Mouse (Mus musculus): ENCODE measurements around the gene Snap29. TPM values are rescaled to one million over a fixed set of nuclear protein-coding genes. Genes with fewer than 3 reads are reported as not detected.
A peak's percentile ranks its signal among the peaks of the same experiment; 100 is the strongest.

The Snap29 gene
- total RNA-seq, 2 experiments from 2014 or later, result 19.2 to 21.3 TPM

- no peak for DNase-seq (ENCODE audit: extremely low spot score in 1 of 2, low spot score in 2 of 2)
- no peak overlapping the region for H3K4me3 ChIP-seq
- TF ChIP-seq CTCF (IDR thresholded peaks at IDR 0.05), result no peak
- intact Hi-C loops (cut with DNase I), result no loop called here
- no peak overlapping the region for H3K27ac ChIP-seq
Observed at GRCm38 (mm10) chr16:17423021-17423420, 17.2 kb downstream of the Snap29 start.

GRCm38 (mm10) chr16:17432576-17432975 lies 26.8 kb downstream of the Snap29 start:
- no peak overlapping the region for H3K27ac ChIP-seq
- DNase-seq (ENCODE audit: extremely low spot score in 1 of 2, low spot score in 2 of 2), result no peak
- H3K4me3 ChIP-seq, result no peak overlapping the region
- peak; percentile 57 for TF ChIP-seq CTCF (IDR thresholded peaks at IDR 0.05)
- intact Hi-C loops (cut with DNase I), result no loop called here

GRCm38 (mm10) chr16:17451541-17452372 lies 46.0 kb downstream of the Snap29 start, which contains the start of gene Crkl:
Gene Crkl (plus strand): TSS chr16:17451987.
- Histone ChIP-seq H3K27ac (peak within 1 kb of the TSS; percentile 91), H3K4me3 (peak within 1 kb of the TSS; percentile 82)
- DNase-seq (ENCODE audit: extremely low spot score in 1 of 2, low spot score in 2 of 2), result peak; percentile 98
- no peak for TF ChIP-seq CTCF (IDR thresholded peaks at IDR 0.05)
- intact Hi-C loops (cut with DNase I), result loop anchor here (2.0 to 5.0 kb wide), 2 partner anchors 45 to 81 kb away; partner anchors contain the start of genes Pi4ka and Thap7

GRCm38 (mm10) chr16:17452373-17452715 lies 46.6 kb downstream of the Snap29 start:
- DNase-seq (ENCODE audit: extremely low spot score in 1 of 2, low spot score in 2 of 2), result no peak
- peak overlapping the region; percentile 82 for H3K4me3 ChIP-seq
- intact Hi-C loops (cut with DNase I), result loop anchor here (5.0 kb wide), 1 partner anchor 80 kb away; the partner anchor contains the start of gene Thap7
- peak overlapping the region; percentile 91 for H3K27ac ChIP-seq
- no peak for TF ChIP-seq CTCF (IDR thresholded peaks at IDR 0.05)

GRCm38 (mm10) chr16:17456901-17457300 lies 51.1 kb downstream of the Snap29 start:
- H3K4me3 ChIP-seq, result no peak overlapping the region
- TF ChIP-seq CTCF (IDR thresholded peaks at IDR 0.05), result no peak
- intact Hi-C loops (cut with DNase I), result no loop called here
- no peak for DNase-seq (ENCODE audit: extremely low spot score in 1 of 2, low spot score in 2 of 2)
- H3K27ac ChIP-seq, result no peak overlapping the region

GRCm38 (mm10) chr16:17460254-17460653 lies 54.5 kb downstream of the Snap29 start:
- TF ChIP-seq CTCF (IDR thresholded peaks at IDR 0.05), result peak; percentile 48
- no peak overlapping the region for H3K4me3 ChIP-seq
- intact Hi-C loops (cut with DNase I), result no loop called here
- no peak overlapping the region for H3K27ac ChIP-seq
- DNase-seq (ENCODE audit: extremely low spot score in 1 of 2, low spot score in 2 of 2), result no peak

- no peak for TF ChIP-seq CTCF (IDR thresholded peaks at IDR 0.05)
- Histone ChIP-seq H3K27ac (no peak overlapping the region), H3K4me3 (no peak overlapping the region)
- DNase-seq (ENCODE audit: extremely low spot score in 1 of 2, low spot score in 2 of 2), result no peak
- intact Hi-C loops (cut with DNase I), result no loop called here
Observed at GRCm38 (mm10) chr16:17461596-17461995, 55.8 kb downstream of the Snap29 start.

- no peak for TF ChIP-seq CTCF (IDR thresholded peaks at IDR 0.05)
- no peak overlapping the region for H3K4me3 ChIP-seq
- intact Hi-C loops (cut with DNase I), result no loop called here
- no peak overlapping the region for H3K27ac ChIP-seq
- DNase-seq (ENCODE audit: extremely low spot score in 1 of 2, low spot score in 2 of 2), result no peak
Observed at GRCm38 (mm10) chr16:17463184-17463583, 57.4 kb downstream of the Snap29 start.

GRCm38 (mm10) chr16:17466875-17467663 lies 61.3 kb downstream of the Snap29 start:
- DNase-seq (ENCODE audit: extremely low spot score in 1 of 2, low spot score in 2 of 2), result no peak
- intact Hi-C loops (cut with DNase I), result no loop called here
- no peak for TF ChIP-seq CTCF (IDR thresholded peaks at IDR 0.05)

GRCm38 (mm10) chr16:17472498-17472897 lies 66.7 kb downstream of the Snap29 start:
- no peak for TF ChIP-seq CTCF (IDR thresholded peaks at IDR 0.05)

More at GRCm38 (mm10) chr16:17466875-17467663, 61.3 kb downstream of the Snap29 start:
- Histone ChIP-seq H3K27ac (no peak overlapping the region), H3K4me3 (no peak overlapping the region)

GRCm38 (mm10) chr16:17474091-17474490 lies 68.3 kb downstream of the Snap29 start:
- Histone ChIP-seq H3K4me3 (no peak overlapping the region), H3K27ac (no peak overlapping the region)
- TF ChIP-seq CTCF (IDR thresholded peaks at IDR 0.05), result peak; percentile 89
- intact Hi-C loops (cut with DNase I), result loop anchor here (5.0 kb wide), 2 partner anchors 33 to 58 kb away; partner anchors contain the start of genes Lztr1 and Thap7
- DNase-seq (ENCODE audit: extremely low spot score in 1 of 2, low spot score in 2 of 2), result peak in 1 of 2 experiments; percentile 43

More at GRCm38 (mm10) chr16:17472498-17472897, 66.7 kb downstream of the Snap29 start:
- Histone ChIP-seq H3K27ac (no peak overlapping the region), H3K4me3 (no peak overlapping the region)
- no peak for DNase-seq (ENCODE audit: extremely low spot score in 1 of 2, low spot score in 2 of 2)
- intact Hi-C loops (cut with DNase I), result loop anchor here (5.0 kb wide), 2 partner anchors 35 to 60 kb away; partner anchors contain the start of genes Lztr1 and Thap7

- Histone ChIP-seq H3K4me3 (no peak overlapping the region), H3K27ac (no peak overlapping the region)
- intact Hi-C loops (cut with DNase I), result loop anchor here (5.0 kb wide), 2 partner anchors 33 to 58 kb away; partner anchors contain the start of genes Lztr1 and Thap7
- TF ChIP-seq CTCF (IDR thresholded peaks at IDR 0.05), result no peak
- no peak for DNase-seq (ENCODE audit: extremely low spot score in 1 of 2, low spot score in 2 of 2)
Observed at GRCm38 (mm10) chr16:17474761-17475160, 69.0 kb downstream of the Snap29 start.
